Mouse (Mus musculus) bone marrow macrophage, adult 2 months (primary cell): ENCODE results near the gene Hbq1a.

ENCODE experiments used
- CTCF ChIP-seq: IDR thresholded peaks from 2 replicates; pipeline ENCODE4 v1.5.1; 2012; ENCODE audit warnings: low read depth, mild to moderate bottlenecking, low read length, moderate library complexity
- POLR2A ChIP-seq: IDR thresholded peaks from 2 replicates; pipeline ENCODE4 v1.6.1; 2012; ENCODE audit warnings: mild to moderate bottlenecking, low read depth, low read length, borderline replicate concordance

DNA sequence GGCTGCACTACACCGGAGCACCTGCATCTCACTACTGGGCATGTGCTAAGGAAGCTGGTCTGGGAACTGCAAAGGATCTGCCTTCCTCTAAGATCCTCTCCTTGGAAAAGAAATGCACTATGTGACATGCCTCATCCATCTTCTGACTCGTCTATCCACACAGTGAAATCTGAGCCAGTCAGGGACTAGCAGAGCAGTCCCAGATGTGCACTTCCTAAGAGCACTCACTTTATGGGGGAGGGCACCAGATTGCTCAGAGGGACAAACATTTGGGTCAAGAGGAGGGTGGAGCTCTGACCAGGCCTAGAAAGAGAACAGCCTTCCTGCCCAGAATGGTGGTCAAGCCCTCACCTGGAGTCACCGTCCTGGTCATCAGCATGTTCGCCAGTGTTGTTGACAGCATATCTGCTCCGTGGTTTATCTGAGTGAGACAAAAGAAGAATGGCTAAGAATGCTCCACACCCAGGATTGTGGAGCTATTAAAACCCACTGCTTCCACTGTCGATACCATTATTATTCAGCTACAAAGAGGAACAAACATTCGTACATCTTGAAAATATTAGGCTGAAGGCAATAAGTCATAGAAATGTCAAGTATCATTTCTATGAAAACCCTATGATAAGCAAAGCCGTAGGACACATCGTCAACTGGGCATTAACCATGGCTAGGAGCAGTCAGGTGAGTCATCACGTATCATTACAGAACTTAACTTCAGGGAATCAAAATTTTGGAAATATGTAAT lies 37.0 kb upstream of the Hbq1a start:
- TF ChIP-seq CTCF, result no peak
- no peak for TF ChIP-seq POLR2A
